Mouse (Mus musculus) embryonic facial prominence, embryonic 11.5 days (tissue): ENCODE results near the gene Mettl21a. TPM values are rescaled to one million over a fixed set of nuclear protein-coding genes. Genes with fewer than 3 reads are reported as not detected.
"Not testable (repeated sequence)": the region's sequence is repeated elsewhere in the genome, so short reads cannot be mapped to it uniquely, and the experiment has no call there.

Source experiments
- ATAC-seq: fragments of 200-750 bp; cut with Nextera tagmentation; replicated peaks from 2 replicates; pipeline ENCODE4 v1.8.0; 2017; ENCODE audit warnings: low read depth; ENCODE audit not compliant: insufficient number of reproducible peaks, low FRiP score, low TSS enrichment
- DNase-seq: peaks from one replicate; pipeline ENCODE4 v3.0.0-alpha.2; 2015; ENCODE audit warnings: low spot score
- H3K27ac ChIP-seq: fragments of 300-500 bp; sonication (generic); replicated peaks from 2 replicates; pipeline ENCODE4 v1.5.1; 2014; ENCODE audit warnings: mild to moderate bottlenecking, low read depth, low read length, control low read depth
- H3K27me3 ChIP-seq: fragments of 300-500 bp; sonication (generic); 2 replicates; pipeline ENCODE4 v1.6.1; 2014; ENCODE audit warnings: mild to moderate bottlenecking, low read length, moderate library complexity, mixed read lengths; ENCODE audit not compliant: control insufficient read depth, insufficient read depth
- H3K36me3 ChIP-seq: fragments of 300-500 bp; sonication (generic); replicated peaks from 2 replicates; pipeline ENCODE4 v1.6.1; 2014; ENCODE audit warnings: low read depth, mild to moderate bottlenecking, low read length, moderate library complexity, mixed read lengths; ENCODE audit not compliant: control insufficient read depth, insufficient read depth
- H3K4me1 ChIP-seq: fragments of 300-500 bp; sonication (generic); 2 replicates; pipeline ENCODE4 v1.6.1; 2014; ENCODE audit warnings: low read length, mixed read lengths; ENCODE audit not compliant: control insufficient read depth, insufficient read depth
- H3K4me2 ChIP-seq: fragments of 300-500 bp; sonication (generic); 2 replicates; pipeline ENCODE4 v1.6.1; 2014; ENCODE audit warnings: low read depth, mild to moderate bottlenecking, control low read depth, low read length, moderate library complexity
- H3K4me3 ChIP-seq: fragments of 300-500 bp; sonication (generic); 2 replicates; pipeline ENCODE4 v1.5.1; 2014; ENCODE audit warnings: low read depth, low read length, control low read depth
- H3K9ac ChIP-seq: fragments of 300-500 bp; sonication (generic); replicated peaks from 2 replicates; pipeline ENCODE4 v1.6.1; 2014; ENCODE audit warnings: mild to moderate bottlenecking, control low read depth, low read length
- H3K9me3 ChIP-seq: fragments of 300-500 bp; sonication (generic); replicated peaks from 2 replicates; pipeline ENCODE4 v1.6.1; 2016; ENCODE audit warnings: mild to moderate bottlenecking, low read length, inconsistent platforms, mixed read lengths; ENCODE audit not compliant: control insufficient read depth
- WGBS: fragments of 180-500 bp; shearing (Covaris S2); extraction: QIAGEN DNeasy Blood & Tissue Kit; methylation state at CpG from one replicate; pipeline ENCODE4 v1.1.7; 2014; 5-methylcytosine and 5-hydroxymethylcytosine counted together
- polyA plus RNA-seq: library from polyadenylated mRNA; unstranded; fragments of >200 nt; fragmentation: Nextera tagmentation; extraction: Ambion mirVana; gene quantifications from 2 replicates; pipeline ENCODE4 v1.2.1, GENCODE M21; 2014

Gene Mettl21a
- polyA plus RNA-seq, 1 experiment from 2014 or later = 27.6 TPM

- H3K4me3 ChIP-seq, ATAC-seq, H3K27ac ChIP-seq, H3K36me3 ChIP-seq, H3K4me2 ChIP-seq, DNase-seq, H3K9me3 ChIP-seq, H3K27me3 ChIP-seq, H3K9ac ChIP-seq, H3K4me1 ChIP-seq: not testable (repeated sequence)
- WGBS = 90% methylated on average over 8 of the region's 8 CpGs
Observed at GRCm38 (mm10) chr1:64642541-64642940, 25.5 kb upstream of the Mettl21a start.

GRCm38 (mm10) chr1:64641069-64641468 lies 24.0 kb upstream of the Mettl21a start:
- Histone ChIP-seq H3K4me1 (no peaks in the 10 kb centered on the region), H3K9me3 (no peaks in the 10 kb centered on the region), H3K9ac (no peak overlapping the region), H3K27ac (no peak overlapping the region), H3K27me3 (no peaks in the 10 kb centered on the region), H3K36me3 (no peaks in the 10 kb centered on the region), H3K4me2 (no peak overlapping the region), H3K4me3 (no peak overlapping the region)
- ATAC-seq (no peak), DNase-seq (no peak)
- 87% methylated on average over 6 of the region's 6 CpGs for WGBS

GRCm38 (mm10) chr1:64639279-64639678 lies 22.2 kb upstream of the Mettl21a start:
- H3K4me1 ChIP-seq = no peaks in the 10 kb centered on the region
- H3K9ac ChIP-seq = no peak overlapping the region
- no peaks in the 10 kb centered on the region for H3K27me3 ChIP-seq
- DNase-seq (no peak), ATAC-seq (no peak)
- no peaks in the 10 kb centered on the region for H3K9me3 ChIP-seq
- 91% methylated on average over 6 of the region's 6 CpGs for WGBS
- H3K4me3 ChIP-seq = no peak overlapping the region
- H3K27ac ChIP-seq = no peak overlapping the region
- H3K4me2 ChIP-seq = no peak overlapping the region
- no peaks in the 10 kb centered on the region for H3K36me3 ChIP-seq

- no peaks in the 10 kb centered on the region for H3K4me1 ChIP-seq
- WGBS = 72% methylated on average over 2 of the region's 2 CpGs
- no peak for ATAC-seq
- H3K27me3 ChIP-seq = no peaks in the 10 kb centered on the region
- DNase-seq = no peak
- H3K9me3 ChIP-seq = no peaks in the 10 kb centered on the region
- H3K27ac ChIP-seq = no peak overlapping the region
- no peaks in the 10 kb centered on the region for H3K36me3 ChIP-seq
- no peak overlapping the region for H3K9ac ChIP-seq
- H3K4me3 ChIP-seq = no peak overlapping the region
- H3K4me2 ChIP-seq = no peak overlapping the region
Observed at GRCm38 (mm10) chr1:64635624-64636023, 18.6 kb upstream of the Mettl21a start.

- no peak for DNase-seq
- H3K27ac ChIP-seq = no peak overlapping the region
- H3K27me3 ChIP-seq = no peaks in the 10 kb centered on the region
- no peaks in the 10 kb centered on the region for H3K9me3 ChIP-seq
- 77% methylated on average over 3 of the region's 3 CpGs for WGBS
- H3K9ac ChIP-seq = no peak overlapping the region
- H3K4me3 ChIP-seq = no peak overlapping the region
- H3K36me3 ChIP-seq = no peaks in the 10 kb centered on the region
- no peaks in the 10 kb centered on the region for H3K4me1 ChIP-seq
- no peak for ATAC-seq
- H3K4me2 ChIP-seq = no peak overlapping the region
Observed at GRCm38 (mm10) chr1:64633237-64633636, 16.2 kb upstream of the Mettl21a start.

- H3K27ac ChIP-seq = no peak overlapping the region
- 79% methylated on average over 5 of the region's 5 CpGs for WGBS
- no peaks in the 10 kb centered on the region for H3K9me3 ChIP-seq
- no peak overlapping the region for H3K4me3 ChIP-seq
- no peak overlapping the region for H3K9ac ChIP-seq
- no peaks in the 10 kb centered on the region for H3K4me1 ChIP-seq
- ATAC-seq (no peak), DNase-seq (no peak)
- no peak overlapping the region for H3K4me2 ChIP-seq
- H3K27me3 ChIP-seq = no peaks in the 10 kb centered on the region
- no peaks in the 10 kb centered on the region for H3K36me3 ChIP-seq
Observed at GRCm38 (mm10) chr1:64631526-64631925, 14.5 kb upstream of the Mettl21a start.

- H3K4me1 ChIP-seq = no peaks in the 10 kb centered on the region
- no peak overlapping the region for H3K27ac ChIP-seq
- no peak overlapping the region for H3K9ac ChIP-seq
- H3K27me3 ChIP-seq = no peaks in the 10 kb centered on the region
- H3K4me3 ChIP-seq = no peak overlapping the region
- DNase-seq (no peak), ATAC-seq (no peak)
- H3K4me2 ChIP-seq = no peak overlapping the region
- H3K36me3 ChIP-seq = no peaks in the 10 kb centered on the region
- H3K9me3 ChIP-seq = no peaks in the 10 kb centered on the region
Observed at GRCm38 (mm10) chr1:64625214-64625613, 8.2 kb upstream of the Mettl21a start.

- H3K9ac ChIP-seq = no peak overlapping the region
- no peaks in the 10 kb centered on the region for H3K36me3 ChIP-seq
- ATAC-seq (no peak), DNase-seq (no peak)
- no peaks in the 10 kb centered on the region for H3K9me3 ChIP-seq
- H3K4me3 ChIP-seq = no peak overlapping the region
- H3K4me2 ChIP-seq = no peak overlapping the region
- 63% methylated on average over 12 of the region's 12 CpGs for WGBS
- H3K27me3 ChIP-seq = no peaks in the 10 kb centered on the region
- no peaks in the 10 kb centered on the region for H3K4me1 ChIP-seq
- no peak overlapping the region for H3K27ac ChIP-seq
Observed at GRCm38 (mm10) chr1:64623558-64624435, 6.8 kb upstream of the Mettl21a start.
